Mouse (Mus musculus) kidney, embryonic 14.5 days (tissue): ENCODE data around the gene Chst12. TPM values are rescaled to one million over a fixed set of nuclear protein-coding genes. Genes with fewer than 3 reads are reported as not detected.
"Not testable (repeated sequence)": the region's sequence is repeated elsewhere in the genome, so short reads cannot be mapped to it uniquely, and the experiment has no call there.

Source experiments
- ATAC-seq: fragments of 200-750 bp; cut with Nextera tagmentation; 2 replicates; pipeline ENCODE4 v1.8.0; 2017; ENCODE audit warnings: moderate number of reproducible peaks, mild to moderate bottlenecking, moderate TSS enrichment, moderate library complexity; ENCODE audit not compliant: low FRiP score, low TSS enrichment
- H3K27ac ChIP-seq: fragments of 300-500 bp; sonication (generic); 2 replicates; pipeline ENCODE4 v1.5.1; 2014; ENCODE audit warnings: low read depth, mild to moderate bottlenecking, low read length, moderate library complexity, mixed read lengths
- H3K27me3 ChIP-seq: fragments of 300-500 bp; sonication (generic); 2 replicates; pipeline ENCODE4 v1.6.1; 2014; ENCODE audit warnings: mild to moderate bottlenecking, low read length; ENCODE audit not compliant: control insufficient read depth, insufficient read depth
- H3K36me3 ChIP-seq: fragments of 300-500 bp; sonication (generic); 2 replicates; pipeline ENCODE4 v1.6.1; 2014; ENCODE audit warnings: low read length, mixed read lengths; ENCODE audit not compliant: control insufficient read depth, insufficient read depth
- H3K4me1 ChIP-seq: fragments of 300-500 bp; sonication (generic); 2 replicates; pipeline ENCODE4 v1.6.1; 2014; ENCODE audit warnings: low read length, mixed read lengths; ENCODE audit not compliant: control insufficient read depth, insufficient read depth
- H3K4me2 ChIP-seq: fragments of 300-500 bp; sonication (generic); replicated peaks from 2 replicates; pipeline ENCODE4 v1.6.1; 2014; ENCODE audit warnings: low read depth, mild to moderate bottlenecking, low read length
- H3K4me3 ChIP-seq: fragments of 300-500 bp; sonication (generic); 2 replicates; pipeline ENCODE4 v1.5.1; 2014; ENCODE audit warnings: mild to moderate bottlenecking, low read length
- H3K9ac ChIP-seq: fragments of 300-500 bp; sonication (generic); 2 replicates; pipeline ENCODE4 v1.6.1; 2014; ENCODE audit warnings: low read depth, mild to moderate bottlenecking, low read length, moderate library complexity
- H3K9me3 ChIP-seq: fragments of 300-500 bp; sonication (generic); 2 replicates; pipeline ENCODE4 v1.6.1; 2016; ENCODE audit warnings: low read length; ENCODE audit not compliant: control insufficient read depth
- WGBS: fragments of 180-500 bp; shearing (Covaris S2); extraction: QIAGEN DNeasy Blood & Tissue Kit; methylation state at CpG from one replicate; pipeline ENCODE4 v1.1.7; 2014; 5-methylcytosine and 5-hydroxymethylcytosine counted together
- polyA plus RNA-seq: library from polyadenylated mRNA; unstranded; fragments of >200 nt; fragmentation: Nextera tagmentation; extraction: Ambion mirVana; gene quantifications from 2 replicates; pipeline ENCODE4 v1.2.1, GENCODE M21; 2014

The Chst12 gene
- polyA plus RNA-seq, 1 experiment from 2014 or later = 17.5 TPM

- WGBS = 88% methylated on average over 6 of the region's 6 CpGs
- Histone ChIP-seq H3K27me3 (no peaks in the 10 kb centered on the region), H3K4me2 (no peak overlapping the region), H3K36me3 (no peaks in the 10 kb centered on the region), H3K9ac (no peak overlapping the region), H3K4me3 (no peak overlapping the region), H3K9me3 (no peaks in the 10 kb centered on the region), H3K27ac (no peak overlapping the region), H3K4me1 (peaks cover 20% of the 10 kb centered on the region)
- no peak for ATAC-seq
These were observed 4.6 kb upstream of the Chst12 start for GRCm38 (mm10) chr5:140500736-140501135.

- Histone ChIP-seq H3K9ac (peak overlapping the region; percentile 59), H3K36me3 (no peaks in the 10 kb centered on the region), H3K4me1 (peaks cover 31% of the 10 kb centered on the region), H3K4me3 (peak overlapping the region; percentile 22), H3K4me2 (peak overlapping the region; percentile 64), H3K27ac (peak overlapping the region; percentile 90), H3K9me3 (no peaks in the 10 kb centered on the region), H3K27me3 (no peaks in the 10 kb centered on the region)
- whole genome bisulfite sequencing = 15% methylated on average over 14 of the region's 14 CpGs
- ATAC-seq = peak; percentile 44
These were observed 3.1 kb upstream of the Chst12 start for GRCm38 (mm10) chr5:140501982-140502836.

DNA sequence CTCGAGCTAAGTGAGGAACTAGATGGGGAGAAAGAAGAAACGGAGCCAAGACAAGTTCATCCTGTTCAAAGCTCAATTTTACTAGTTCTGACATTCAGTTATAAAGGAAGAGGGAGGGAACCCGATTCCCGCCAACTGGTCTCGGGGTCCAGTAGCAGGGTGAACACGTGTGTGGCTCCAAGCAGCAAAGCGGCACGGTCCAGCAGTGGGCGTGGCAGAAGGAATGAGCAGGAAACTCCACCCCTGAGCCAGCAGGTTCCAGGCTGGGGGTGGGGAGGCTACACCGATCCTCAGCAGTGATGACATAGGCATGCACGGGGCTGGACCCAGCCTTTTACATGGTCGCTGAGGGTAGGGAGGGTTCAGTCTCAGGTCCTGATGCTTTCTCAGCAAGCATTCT is 2.4 kb upstream of the Chst12 start:
- Histone ChIP-seq H3K4me3 (peak overlapping the region; percentile 22), H3K4me2 (peak overlapping the region; percentile 64), H3K9ac (peak overlapping the region; percentile 59), H3K4me1 (peaks cover 35% of the 10 kb centered on the region), H3K27ac (peak overlapping the region; percentile 90)
- not testable (repeated sequence) for H3K9me3 ChIP-seq, H3K27me3 ChIP-seq, H3K36me3 ChIP-seq, ATAC-seq
- WGBS = 3% methylated on average over 12 of the region's 12 CpGs

- Histone ChIP-seq H3K36me3 (no peaks in the 10 kb centered on the region), H3K27ac (peak overlapping the region; percentile 47; the same call in 1 of the 2 replicates), H3K4me3 (peak overlapping the region; percentile 70), H3K9me3 (no peaks in the 10 kb centered on the region), H3K27me3 (no peaks in the 10 kb centered on the region), H3K9ac (peak overlapping the region; percentile 71), H3K4me2 (peak overlapping the region; percentile 60), H3K4me1 (peaks cover 58% of the 10 kb centered on the region)
- WGBS = 29% methylated on average over 22 of the region's 22 CpGs
- ATAC-seq = peak; percentile 5; the same call in 1 of the 2 replicates
These were observed 895 bp downstream of the Chst12 start for GRCm38 (mm10) chr5:140506096-140506794.

DNA sequence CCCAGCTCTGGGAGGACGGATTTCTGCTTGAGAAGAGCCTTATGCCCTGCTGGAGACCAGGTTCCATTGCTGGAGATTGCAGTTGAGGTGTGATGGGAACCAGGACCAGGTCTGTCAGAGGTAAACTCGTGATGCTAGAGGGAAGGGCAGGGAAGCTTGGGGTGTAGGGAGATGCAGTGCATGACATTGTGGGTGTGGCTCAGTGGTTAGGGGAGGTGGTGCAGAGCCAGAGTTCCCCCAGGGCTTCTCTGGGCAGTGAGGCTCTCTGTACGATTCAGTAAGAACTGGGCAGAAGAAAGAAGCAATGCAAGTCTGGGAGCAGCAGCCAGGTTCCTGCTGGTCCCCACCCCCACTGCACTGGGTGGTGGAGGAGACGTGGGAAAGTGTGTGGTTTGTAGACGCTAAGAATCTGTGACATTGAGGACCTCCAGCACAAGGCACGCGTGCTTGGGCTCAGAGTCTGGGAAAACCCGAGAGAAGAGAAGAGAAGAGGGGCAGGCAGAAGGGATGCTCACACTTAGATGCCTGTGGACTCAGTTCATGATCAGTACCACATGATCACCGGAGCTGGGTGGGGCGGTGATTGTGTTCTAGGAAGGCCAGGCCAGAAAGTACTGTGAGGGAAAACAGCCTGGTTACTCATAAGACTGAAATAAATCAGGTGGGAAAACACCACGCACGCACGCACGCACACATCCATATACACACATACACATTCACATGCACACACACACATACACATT is 2.3 kb downstream of the Chst12 start:
- no peak overlapping the region for H3K9ac ChIP-seq
- no peaks in the 10 kb centered on the region for H3K27me3 ChIP-seq
- H3K4me3 ChIP-seq = no peak overlapping the region
- no peaks in the 10 kb centered on the region for H3K36me3 ChIP-seq
- H3K27ac ChIP-seq = no peak overlapping the region
- H3K9me3 ChIP-seq = no peaks in the 10 kb centered on the region
- WGBS = 87% methylated on average over 14 of the region's 14 CpGs
- ATAC-seq = no peak
- H3K4me2 ChIP-seq = no peak overlapping the region
- peaks cover 54% of the 10 kb centered on the region for H3K4me1 ChIP-seq

GRCm38 (mm10) chr5:140508686-140509085 is 3.3 kb downstream of the Chst12 start:
- H3K27me3 ChIP-seq = no peaks in the 10 kb centered on the region
- 0 out of 2 replicates have a peak overlapping the region, but pooled peaks have one; percentile 42 for H3K27ac ChIP-seq
- no peaks in the 10 kb centered on the region for H3K9me3 ChIP-seq
- H3K9ac ChIP-seq = no peak overlapping the region
- 34% methylated on average over 8 of the region's 8 CpGs for WGBS
- peaks cover 47% of the 10 kb centered on the region for H3K4me1 ChIP-seq
- H3K4me3 ChIP-seq = no peak overlapping the region
- ATAC-seq = no peak
- no peak overlapping the region for H3K4me2 ChIP-seq
- no peaks in the 10 kb centered on the region for H3K36me3 ChIP-seq

DNA sequence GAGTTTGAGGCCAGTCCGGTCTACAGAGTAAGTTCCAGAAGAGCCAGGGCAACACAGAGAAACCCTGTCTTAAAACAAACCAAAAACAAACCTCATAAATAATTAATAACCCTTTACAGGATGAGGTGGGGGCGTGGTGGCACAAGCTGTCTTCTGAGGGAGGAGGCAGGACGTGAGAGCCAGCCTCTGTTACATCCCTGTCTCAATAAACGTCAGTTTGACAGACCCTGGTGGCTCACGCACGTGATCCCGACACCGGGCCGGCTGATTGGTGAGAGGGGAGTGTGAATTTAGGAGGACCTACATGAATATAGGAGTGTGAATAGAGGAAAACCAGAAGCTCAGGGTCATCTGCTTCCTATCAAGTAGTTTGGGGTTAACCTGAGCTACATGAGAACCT is 3.9 kb downstream of the Chst12 start:
- Histone ChIP-seq H3K4me2 (no peak overlapping the region), H3K27me3 (no peaks in the 10 kb centered on the region), H3K4me1 (peaks cover 47% of the 10 kb centered on the region), H3K9me3 (no peaks in the 10 kb centered on the region), H3K36me3 (no peaks in the 10 kb centered on the region), H3K4me3 (no peak overlapping the region), H3K27ac (0 out of 2 replicates have a peak overlapping the region, but pooled peaks have one; percentile 42), H3K9ac (no peak overlapping the region)
- no peak for ATAC-seq
- WGBS = 47% methylated on average over 9 of the region's 9 CpGs

GRCm38 (mm10) chr5:140510012-140511000 is 5.0 kb downstream of the Chst12 start:
- Histone ChIP-seq H3K4me1 (peaks cover 42% of the 10 kb centered on the region), H3K27ac (0 out of 2 replicates have a peak overlapping the region, but pooled peaks have one; percentile 30), H3K9ac (no peak overlapping the region)

More at GRCm38 (mm10) chr5:140510012-140511000, 5.0 kb downstream of the Chst12 start:
- Histone ChIP-seq H3K9me3 (no peaks in the 10 kb centered on the region), H3K36me3 (no peaks in the 10 kb centered on the region), H3K4me2 (no peak overlapping the region), H3K27me3 (no peaks in the 10 kb centered on the region), H3K4me3 (no peak overlapping the region)
- ATAC-seq = no peak
- WGBS = 44% methylated on average over 27 of the region's 27 CpGs
